Mouse (Mus musculus) myocyte (in vitro differentiated cells): ENCODE data around the gene Arrdc2.

Source experiments
- CEBPB ChIP-seq: IDR thresholded peaks from 2 replicates; pipeline ENCODE4 v1.6.1; 2011; ENCODE audit warnings: mild to moderate bottlenecking, moderate library complexity; ENCODE audit not compliant: poor library complexity, insufficient read depth, severe bottlenecking
- MAX ChIP-seq: IDR thresholded peaks from one replicate; pipeline ENCODE4 v1.6.1; 2011; ENCODE audit warnings: low read depth, mild to moderate bottlenecking, control low read depth
- MYOD1 ChIP-seq, 3 experiments: IDR thresholded peaks; one replicate each; pipeline ENCODE4 v1.6.1; 2011; ENCODE audit warnings: control low read depth in 2 of 3, low read depth in 2 of 3, mild to moderate bottlenecking in 2 of 3, moderate library complexity in 1 of 3; ENCODE audit not compliant: insufficient read length in 2 of 3, control insufficient read depth in 1 of 3
- MYOG ChIP-seq, 3 experiments: IDR thresholded peaks; one replicate each; pipeline ENCODE4 v1.6.1; 2011; ENCODE audit warnings: control low read depth in 2 of 3, low read depth in 2 of 3, mild to moderate bottlenecking in 2 of 3; ENCODE audit not compliant: insufficient read length in 2 of 3, control insufficient read depth in 1 of 3, insufficient read depth in 1 of 3
- POLR2A ChIP-seq: IDR thresholded peaks from one replicate; pipeline ENCODE4 v1.6.1; 2011; ENCODE audit warnings: low read depth, mild to moderate bottlenecking, control low read depth, moderate library complexity; ENCODE audit not compliant: insufficient read length
- POLR2AphosphoS2 ChIP-seq: IDR thresholded peaks from one replicate; pipeline ENCODE4 v1.6.1; 2011; ENCODE audit warnings: low read depth, control low read depth; ENCODE audit not compliant: insufficient read length
- TCF3 ChIP-seq: IDR thresholded peaks from one replicate; pipeline ENCODE4 v1.6.1; 2011; ENCODE audit warnings: low read depth, control low read depth; ENCODE audit not compliant: insufficient read length
- USF1 ChIP-seq: IDR thresholded peaks from one replicate; pipeline ENCODE4 v1.6.1; 2011; ENCODE audit warnings: low read depth, mild to moderate bottlenecking, control low read depth, moderate library complexity

- no peak for TF ChIP-seq POLR2A
- TF ChIP-seq MAX = no peak
- TF ChIP-seq USF1 = no peak
- TF ChIP-seq MYOD1 (IDR thresholded peaks at IDR 0.05; ENCODE audit: control insufficient read depth in 1 of 3, insufficient read length in 2 of 3, low read depth in 2 of 3) = peak; percentile 18 to 78 (median 61)
- TF ChIP-seq CEBPB = no peak
- TF ChIP-seq POLR2AphosphoS2 = no peak
- TF ChIP-seq MYOG (IDR thresholded peaks at IDR 0.05; ENCODE audit: control insufficient read depth in 1 of 3, insufficient read depth in 1 of 3, insufficient read length in 2 of 3, low read depth in 2 of 3) = peak; percentile 58 to 92 (median 83)
- no peak for TF ChIP-seq TCF3
These were observed 38.7 kb upstream of the Arrdc2 start for GRCm38 (mm10) chr8:70878178-70878577.
